Comparison of ENCODE assay signal across 10 mouse cellular contexts in the genomic region with DNA sequence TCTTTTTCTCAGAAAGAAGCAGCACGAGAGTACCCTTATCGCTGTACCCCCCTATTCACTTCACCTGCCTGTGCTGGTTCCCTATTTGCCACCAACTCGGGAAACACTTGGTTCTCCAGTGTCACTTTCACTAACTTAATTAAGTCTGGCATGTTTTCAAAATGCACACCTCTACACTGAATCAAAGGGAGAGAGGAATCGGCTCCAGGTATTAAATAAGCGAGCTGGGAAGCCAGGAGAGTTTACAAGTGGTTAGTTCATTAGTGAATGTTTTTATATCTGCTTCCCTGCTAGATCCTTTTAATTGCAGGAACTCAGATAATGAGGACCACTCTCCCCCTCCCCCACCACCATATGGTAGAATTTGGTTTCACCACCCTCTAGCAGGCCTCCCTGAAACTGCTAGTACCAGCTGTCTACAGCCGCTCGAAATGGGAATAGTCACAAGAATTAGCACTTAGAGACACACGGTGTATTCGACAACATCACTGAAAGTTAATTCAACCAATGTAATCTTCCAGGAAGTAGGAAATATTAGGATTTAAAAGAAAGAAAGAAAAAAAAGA. TPM values are rescaled to one million over a fixed set of nuclear protein-coding genes. Genes with fewer than 3 reads are reported as not detected.
DNase-seq lines count a peak whose midpoint lies in the region; ATAC-seq lines count a peak whose summit lies in the region.
"Had no signal": no experiment of that assay in that cellular context is flagged by ENCODE, and none has a peak within 500 bp of the region (broad histone marks: within the 10 kb centered on the region; RNA-seq: fewer than 3 reads in every experiment).

No protein-coding gene starts in this region.

- peak; percentile 87 for ATAC-seq in forebrain, embryonic 11.5 days (replicated peaks; ENCODE audit: low FRiP score)
- ATAC-seq in forebrain, embryonic 15.5 days (replicated peaks), result peak; percentile 95
- ATAC-seq in limb, embryonic 12.5 days (ENCODE audit: insufficient number of reproducible peaks, insufficient read depth, low FRiP score, low TSS enrichment, low read depth), result no peak
- no peak for ATAC-seq in megakaryocyte-erythroid progenitor cell, adult 5-6 weeks (replicated peaks; ENCODE audit: low FRiP score, low TSS enrichment, poor library complexity, severe bottlenecking)
- no peak for ATAC-seq in monocyte, adult 5-6 weeks (replicated peaks; ENCODE audit: insufficient number of reproducible peaks, low FRiP score, low TSS enrichment, poor library complexity, severe bottlenecking)

- no peaks in the 10 kb centered on the region for H3K9me3 ChIP-seq in forebrain, embryonic 11.5 days (ENCODE audit: control insufficient read depth, low read length)
- no peaks in the 10 kb centered on the region for H3K9me3 ChIP-seq in forebrain, embryonic 10.5 days
- H3K9me3 ChIP-seq in forebrain, embryonic 15.5 days, result no peaks in the 10 kb centered on the region
- no peaks in the 10 kb centered on the region for H3K9me3 ChIP-seq in limb, embryonic 12.5 days
- H3K9me3 ChIP-seq: heart, embryonic 12.5 days had no signal

- H3K9ac ChIP-seq in forebrain, embryonic 11.5 days (ENCODE audit: low read length), result no peak overlapping the region
- no peak overlapping the region for H3K9ac ChIP-seq in forebrain, embryonic 15.5 days (replicated peaks)
- H3K9ac ChIP-seq in limb, embryonic 12.5 days (replicated peaks), result no peak overlapping the region
- H3K9ac ChIP-seq: heart, embryonic 12.5 days had no signal

- WGBS in forebrain, embryonic 11.5 days, result 42% methylated on average over 9 of the region's 9 CpGs
- WGBS in forebrain, embryonic 10.5 days, result 61% methylated on average over 9 of the region's 9 CpGs
- WGBS in forebrain, embryonic 15.5 days, result 15% methylated on average over 9 of the region's 9 CpGs
- WGBS in limb, embryonic 12.5 days, result 22% methylated on average over 9 of the region's 9 CpGs

- no peaks in the 10 kb centered on the region for H3K27me3 ChIP-seq in forebrain, embryonic 11.5 days (ENCODE audit: control insufficient read depth, insufficient read depth, low read length)
- no peaks in the 10 kb centered on the region for H3K27me3 ChIP-seq in forebrain, embryonic 10.5 days (ENCODE audit: poor library complexity, severe bottlenecking)
- H3K27me3 ChIP-seq in forebrain, embryonic 15.5 days, result no peaks in the 10 kb centered on the region
- no peaks in the 10 kb centered on the region for H3K27me3 ChIP-seq in limb, embryonic 12.5 days
- H3K27me3 ChIP-seq: heart, embryonic 12.5 days had no signal

- H3K4me2 ChIP-seq in forebrain, embryonic 11.5 days (ENCODE audit: low read depth, low read length, severe bottlenecking), result no peak overlapping the region
- no peak overlapping the region for H3K4me2 ChIP-seq in forebrain, embryonic 15.5 days (replicated peaks)
- H3K4me2 ChIP-seq in limb, embryonic 12.5 days, result no peak overlapping the region
- H3K4me2 ChIP-seq: heart, embryonic 12.5 days had no signal

- H3K4me3 ChIP-seq in forebrain, embryonic 11.5 days (ENCODE audit: low read depth, low read length), result no peak overlapping the region
- H3K4me3 ChIP-seq in forebrain, embryonic 10.5 days, result no peak overlapping the region
- no peak overlapping the region for H3K4me3 ChIP-seq in forebrain, embryonic 15.5 days
- H3K4me3 ChIP-seq in limb, embryonic 12.5 days (replicated peaks), result no peak overlapping the region
- H3K4me3 ChIP-seq: heart, embryonic 12.5 days had no signal

- peaks cover 5% of the 10 kb centered on the region; the same call in 1 of the 2 replicates for H3K4me1 ChIP-seq in forebrain, embryonic 11.5 days (replicated peaks; ENCODE audit: control insufficient read depth, insufficient read depth, low read length)
- H3K4me1 ChIP-seq in forebrain, embryonic 10.5 days, result peaks cover 36% of the 10 kb centered on the region
- H3K4me1 ChIP-seq in forebrain, embryonic 15.5 days, result peaks cover 35% of the 10 kb centered on the region
- H3K4me1 ChIP-seq in limb, embryonic 12.5 days (replicated peaks), result peaks cover 47% of the 10 kb centered on the region

- no peaks in the 10 kb centered on the region for H3K36me3 ChIP-seq in forebrain, embryonic 11.5 days (ENCODE audit: control insufficient read depth, insufficient read depth, low read length)
- H3K36me3 ChIP-seq in forebrain, embryonic 10.5 days (replicated peaks), result peaks cover 34% of the 10 kb centered on the region
- no peaks in the 10 kb centered on the region for H3K36me3 ChIP-seq in forebrain, embryonic 15.5 days
- peaks cover 9% of the 10 kb centered on the region; the same call in 1 of the 2 replicates for H3K36me3 ChIP-seq in limb, embryonic 12.5 days

- H3K27ac ChIP-seq in forebrain, embryonic 11.5 days (ENCODE audit: low read depth, low read length), result no peak overlapping the region
- H3K27ac ChIP-seq in forebrain, embryonic 10.5 days, result no peak overlapping the region
- peak overlapping the region; percentile 54 for H3K27ac ChIP-seq in forebrain, embryonic 15.5 days (replicated peaks)
- H3K27ac ChIP-seq in limb, embryonic 12.5 days, result 0 out of 2 replicates have a peak overlapping the region, but pooled peaks have one; percentile 5

- DNase-seq in forebrain, embryonic 11.5 days (ENCODE audit: low spot score), result peak; percentile 79
- no peak for DNase-seq in forebrain, embryonic 10.5 days (ENCODE audit: extremely low spot score, low spot score)
- DNase-seq in cerebellum, adult 11-12 months, result peak; percentile 63
- DNase-seq in thymus, postnatal 10 days (ENCODE audit: low spot score in 2 of 2), result no peak
- DNase-seq: lung, postnatal 36 days had no signal

RNA-seq across cellular contexts. Expression of a gene that starts 28.2 kb away (rescaled TPM):
- polyA plus RNA-seq in forebrain, embryonic 11.5 days (2014; fragmentation: Nextera tagmentation; extraction: Ambion mirVana), result 40.2 and 42.7 TPM in 2 replicates
- polyA plus RNA-seq in forebrain, embryonic 10.5 days (2016; fragmentation: Nextera tagmentation; extraction: Ambion mirVana), result 31.1 and 31.3 TPM in 2 replicates
- 27.4 and 30.3 TPM in 2 replicates for polyA plus RNA-seq in forebrain, embryonic 15.5 days (2015; fragmentation: Nextera tagmentation; extraction: Ambion mirVana)
- 29.1 and 30.9 TPM in 2 replicates for polyA plus RNA-seq in limb, embryonic 12.5 days (2016; fragmentation: Nextera tagmentation; extraction: Ambion mirVana)
- not detected in 2 replicates for total RNA-seq in megakaryocyte-erythroid progenitor cell, adult 5-6 weeks (2014; fragmentation: Nextera tagmentation)
- not detected in 2 replicates for total RNA-seq in megakaryocyte-erythroid progenitor cell, adult 5-6 weeks (2017)
- not detected in 3 replicates for total RNA-seq in monocyte, adult 5-6 weeks (2017)

RNA-seq across cellular contexts. Expression of a gene that starts 30.1 kb away (rescaled TPM):
- polyA plus RNA-seq in forebrain, embryonic 11.5 days (2014; fragmentation: Nextera tagmentation; extraction: Ambion mirVana), result 14.2 and 17.5 TPM in 2 replicates
- 11.3 and 11.8 TPM in 2 replicates for polyA plus RNA-seq in forebrain, embryonic 10.5 days (2016; fragmentation: Nextera tagmentation; extraction: Ambion mirVana)
- 9.1 and 10.4 TPM in 2 replicates for polyA plus RNA-seq in forebrain, embryonic 15.5 days (2015; fragmentation: Nextera tagmentation; extraction: Ambion mirVana)
- 12.0 and 13.8 TPM in 2 replicates for polyA plus RNA-seq in limb, embryonic 12.5 days (2016; fragmentation: Nextera tagmentation; extraction: Ambion mirVana)
- not detected in 2 replicates for total RNA-seq in megakaryocyte-erythroid progenitor cell, adult 5-6 weeks (2014; fragmentation: Nextera tagmentation)
- not detected in 2 replicates for total RNA-seq in megakaryocyte-erythroid progenitor cell, adult 5-6 weeks (2017)
- total RNA-seq in monocyte, adult 5-6 weeks (2017), result 0.21 TPM in 1 of 3 replicates, not detected in the others

RNA-seq across cellular contexts. Expression of a gene that starts 55.1 kb away (rescaled TPM):
- polyA plus RNA-seq in forebrain, embryonic 11.5 days (2014; fragmentation: Nextera tagmentation; extraction: Ambion mirVana), result 6.3 and 7.5 TPM in 2 replicates
- polyA plus RNA-seq in forebrain, embryonic 10.5 days (2016; fragmentation: Nextera tagmentation; extraction: Ambion mirVana), result 10.2 and 10.6 TPM in 2 replicates
- polyA plus RNA-seq in forebrain, embryonic 15.5 days (2015; fragmentation: Nextera tagmentation; extraction: Ambion mirVana), result 5.0 TPM in 2 replicates
- 7.7 and 8.4 TPM in 2 replicates for polyA plus RNA-seq in limb, embryonic 12.5 days (2016; fragmentation: Nextera tagmentation; extraction: Ambion mirVana)
- 7.7 and 10.8 TPM in 2 replicates for total RNA-seq in megakaryocyte-erythroid progenitor cell, adult 5-6 weeks (2014; fragmentation: Nextera tagmentation)
- total RNA-seq in megakaryocyte-erythroid progenitor cell, adult 5-6 weeks (2017), result 7.6 and 11.2 TPM in 2 replicates
- total RNA-seq in monocyte, adult 5-6 weeks (2017), result 20.5 to 28.8 TPM (median 20.9 TPM) in 3 replicates

Comparison
In these comparisons a context has a peak if more than half of its experiments do, and no peak if none do; other contexts are left out.
1. DNase-seq: peak in forebrain, embryonic 11.5 days (single experiment) and cerebellum, adult 11-12 months (single experiment); none in forebrain, embryonic 10.5 days (single experiment) and thymus, postnatal 10 days (0 of 2).
2. H3K27ac ChIP-seq: peak in forebrain, embryonic 15.5 days (single experiment) and limb, embryonic 12.5 days (single experiment); none in forebrain, embryonic 11.5 days (single experiment) and forebrain, embryonic 10.5 days (single experiment).
3. ATAC-seq: peak in forebrain, embryonic 11.5 days (single experiment) and forebrain, embryonic 15.5 days (single experiment); none in limb, embryonic 12.5 days (single experiment), megakaryocyte-erythroid progenitor cell, adult 5-6 weeks (single experiment) and monocyte, adult 5-6 weeks (single experiment).